In genomic region chr3:104706446-104706845, GRCm38 (mm10) we compare ENCODE assay signal across 14 mouse cellular contexts.
DNase-seq lines count a peak whose midpoint lies in the region; ATAC-seq and TF ChIP-seq lines count a peak whose summit lies in the region.
"Had no signal": no experiment of that assay in that cellular context is flagged by ENCODE, and none has a peak within 500 bp of the region (broad histone marks: within the 10 kb centered on the region; RNA-seq: fewer than 3 reads in every experiment).

No protein-coding gene starts in this region.

- H3K4me2 ChIP-seq in lung, postnatal 0 days (replicated peaks; ENCODE audit: low read depth, low read length): no peak overlapping the region
- H3K4me2 ChIP-seq in intestine, postnatal 0 days (replicated peaks; ENCODE audit: low read depth): no peak overlapping the region
- H3K4me2 ChIP-seq: heart, embryonic 12.5 days had no signal

- CTCF ChIA-PET in Patski (lab: Charles Lee): no interaction called here

- no peak overlapping the region for H3K4me3 ChIP-seq in lung, postnatal 0 days (ENCODE audit: low read depth, low read length)
- H3K4me3 ChIP-seq in intestine, postnatal 0 days (ENCODE audit: low read depth, low read length): no peak overlapping the region
- H3K4me3 ChIP-seq: embryonic facial prominence, embryonic 10.5 days; heart, embryonic 12.5 days had no signal

- no peak overlapping the region for H3K27ac ChIP-seq in lung, postnatal 0 days (ENCODE audit: low read length)
- H3K27ac ChIP-seq in intestine, postnatal 0 days (ENCODE audit: low read depth, low read length): no peak overlapping the region
- H3K27ac ChIP-seq: embryonic facial prominence, embryonic 10.5 days had no signal

- peaks cover 4% of the 10 kb centered on the region; the same call in 1 of the 2 replicates for H3K4me1 ChIP-seq in lung, postnatal 0 days (ENCODE audit: insufficient read depth, low read depth, low read length)
- no peaks in the 10 kb centered on the region for H3K4me1 ChIP-seq in intestine, postnatal 0 days (replicated peaks; ENCODE audit: control insufficient read depth, insufficient read depth, low read length)

- H3K36me3 ChIP-seq in lung, postnatal 0 days (ENCODE audit: insufficient read depth, low read length): no peaks in the 10 kb centered on the region
- H3K36me3 ChIP-seq in intestine, postnatal 0 days (ENCODE audit: control insufficient read depth, insufficient read depth): no peaks in the 10 kb centered on the region
- H3K36me3 ChIP-seq: embryonic facial prominence, embryonic 10.5 days; heart, embryonic 12.5 days had no signal

- intact Hi-C loops in heart, postnatal 14 days (cut with DNase I): no loop called here

- ATAC-seq in Patski: peak; percentile 67
- ATAC-seq in lung, postnatal 0 days: peak; percentile 76
- no peak for ATAC-seq in intestine, postnatal 0 days
- ATAC-seq: forebrain, embryonic 14.5 days; inflammation-experienced regulatory T-cells, adult 6 months had no signal

- in situ Hi-C loops in Patski (cut with MboI; ENCODE audit: low pct_unique_long_range_greater_than_20kb): no loop called here

- WGBS in lung, postnatal 0 days: 38% methylated on average over 2 of the region's 2 CpGs
- 50% methylated on average over 2 of the region's 2 CpGs for WGBS in intestine, postnatal 0 days

- peak; percentile 64 for DNase-seq in heart, adult 11 months
- DNase-seq in heart, postnatal 14 days: no peak
- DNase-seq in Patski (ENCODE audit: low read depth, low spot score): no peak
- DNase-seq in lung, postnatal 0 days (ENCODE audit: low spot score): peak; percentile 51
- peak; percentile 83 for DNase-seq in lung, postnatal 36 days
- no peak for DNase-seq in frontal cortex, adult 2 months (ENCODE audit: extremely low spot score in 1 of 2, low spot score in 1 of 2)
- no peak for DNase-seq in adrenal gland, adult 18-20 months (ENCODE audit: low spot score in 2 of 2)
- DNase-seq: cerebellum, adult 18-20 months; heart, postnatal 36 days had no signal

- no peaks in the 10 kb centered on the region for H3K9me3 ChIP-seq in lung, postnatal 0 days (ENCODE audit: low read length)
- H3K9me3 ChIP-seq in intestine, postnatal 0 days (ENCODE audit: control insufficient read depth): no peaks in the 10 kb centered on the region
- H3K9me3 ChIP-seq: embryonic facial prominence, embryonic 10.5 days had no signal

- no peak overlapping the region for H3K9ac ChIP-seq in lung, postnatal 0 days (replicated peaks; ENCODE audit: low read depth)
- H3K9ac ChIP-seq in intestine, postnatal 0 days (ENCODE audit: low read depth, low read length): no peak overlapping the region
- H3K9ac ChIP-seq: heart, embryonic 12.5 days had no signal

- TF ChIP-seq EP300 in lung, postnatal 0 days (IDR thresholded peaks at IDR 0.05): peak; percentile 59

- POLR2A ChIA-PET in Patski (lab: Charles Lee): no interaction called here

- no peak for TF ChIP-seq CTCF in Patski (IDR thresholded peaks at IDR 0.05)
- no peak for TF ChIP-seq CTCF in lung, postnatal 0 days (IDR thresholded peaks at IDR 0.05)
- TF ChIP-seq CTCF in intestine, postnatal 0 days (IDR thresholded peaks at IDR 0.05; ENCODE audit: low read depth): no peak

- no peaks in the 10 kb centered on the region for H3K27me3 ChIP-seq in Patski
- H3K27me3 ChIP-seq in lung, postnatal 0 days (replicated peaks; ENCODE audit: insufficient read depth, low read length): no peaks in the 10 kb centered on the region
- H3K27me3 ChIP-seq in intestine, postnatal 0 days (replicated peaks; ENCODE audit: control insufficient read depth, insufficient read depth, low read length): no peaks in the 10 kb centered on the region
- H3K27me3 ChIP-seq: heart, embryonic 12.5 days had no signal

Comparison
In these comparisons a context has a peak if more than half of its experiments do, and no peak if none do; other contexts are left out.
1. DNase-seq: peak in heart, adult 11 months (single experiment), lung, postnatal 0 days (single experiment) and lung, postnatal 36 days (single experiment); none in heart, postnatal 14 days (0 of 2), Patski (single experiment), frontal cortex, adult 2 months (0 of 2) and adrenal gland, adult 18-20 months (0 of 2).